Mouse (Mus musculus) embryonic fibroblast, embryonic 13.5 days (primary cell): Measurements from ENCODE around the gene Twsg1.

Source experiments
- CTCF ChIP-seq: IDR thresholded peaks from 2 replicates; pipeline ENCODE4 v1.5.1; 2011; ENCODE audit warnings: mild to moderate bottlenecking, control low read depth, low read length, moderate library complexity, borderline replicate concordance; ENCODE audit not compliant: insufficient read depth
- POLR2A ChIP-seq: IDR thresholded peaks from 2 replicates; pipeline ENCODE4 v1.6.1; 2011; ENCODE audit warnings: low read depth, mild to moderate bottlenecking, control low read depth, low read length, moderate library complexity

- TF ChIP-seq CTCF (no peak), POLR2A (no peak)
Measured at GRCm38 (mm10) chr17:65903826-65904225, 47.2 kb downstream of the Twsg1 start.
